Mouse (Mus musculus) embryonic fibroblast, embryonic 13.5 days (primary cell): ENCODE data around the gene Parn. TPM values are rescaled to one million over a fixed set of nuclear protein-coding genes. Genes with fewer than 3 reads are reported as not detected.

Experiments used
- H3K27ac ChIP-seq: 2 replicates; pipeline ENCODE4 v1.5.1; 2012; ENCODE audit warnings: low read length, control low read depth, inconsistent platforms; ENCODE audit not compliant: insufficient read depth
- H3K4me1 ChIP-seq: 2 replicates; pipeline ENCODE4 v1.6.1; 2011; ENCODE audit warnings: low read length; ENCODE audit not compliant: control insufficient read depth, insufficient read depth
- H3K4me3 ChIP-seq: 2 replicates; pipeline ENCODE4 v1.5.1; 2011; ENCODE audit warnings: mild to moderate bottlenecking, control low read depth, low read length; ENCODE audit not compliant: insufficient read depth
- CTCF ChIP-seq: IDR thresholded peaks from 2 replicates; pipeline ENCODE4 v1.5.1; 2011; ENCODE audit warnings: mild to moderate bottlenecking, control low read depth, low read length, moderate library complexity, borderline replicate concordance; ENCODE audit not compliant: insufficient read depth
- POLR2A ChIP-seq: IDR thresholded peaks from 2 replicates; pipeline ENCODE4 v1.6.1; 2011; ENCODE audit warnings: low read depth, mild to moderate bottlenecking, control low read depth, low read length, moderate library complexity
- polyA plus RNA-seq: library from polyadenylated mRNA; stranded (reverse); fragments of >200 nt; gene quantifications from 2 replicates; pipeline ENCODE4 v1.2.4, GENCODE M21; 2011; ENCODE audit warnings: low read depth; ENCODE audit not compliant: missing spikeins, insufficient read length

The Parn gene
- polyA plus RNA-seq, 1 experiment = 38.1 TPM

- Histone ChIP-seq H3K4me1 (no peaks in the 10 kb centered on the region), H3K4me3 (no peak overlapping the region), H3K27ac (no peak overlapping the region)
- TF ChIP-seq POLR2A (no peak), CTCF (no peak)
Observed at GRCm38 (mm10) chr16:13536404-13536803, 131.6 kb downstream of the Parn start.

- H3K27ac ChIP-seq = no peak overlapping the region
- H3K4me3 ChIP-seq = no peak overlapping the region
- H3K4me1 ChIP-seq = no peaks in the 10 kb centered on the region
- TF ChIP-seq POLR2A (no peak), CTCF (no peak)
Observed at GRCm38 (mm10) chr16:13535856-13536255, 132.1 kb downstream of the Parn start.

GRCm38 (mm10) chr16:13532840-13533239, 135.1 kb downstream of the Parn start:
- TF ChIP-seq POLR2A = no peak
- TF ChIP-seq CTCF = no peak
- H3K4me1 ChIP-seq = no peaks in the 10 kb centered on the region
- H3K27ac ChIP-seq = no peak overlapping the region
- H3K4me3 ChIP-seq = no peak overlapping the region

GRCm38 (mm10) chr16:13531279-13531678, 136.7 kb downstream of the Parn start:
- H3K4me3 ChIP-seq = no peak overlapping the region
- H3K27ac ChIP-seq = no peak overlapping the region
- TF ChIP-seq CTCF = 0 out of 2 replicates have a peak, but pooled peaks have one; percentile 10
- TF ChIP-seq POLR2A = no peak
- H3K4me1 ChIP-seq = no peaks in the 10 kb centered on the region

- H3K4me1 ChIP-seq = peaks cover 10% of the 10 kb centered on the region
- H3K27ac ChIP-seq = no peak overlapping the region
- TF ChIP-seq CTCF (no peak), POLR2A (no peak)
- no peak overlapping the region for H3K4me3 ChIP-seq
Observed at GRCm38 (mm10) chr16:13521359-13521758, 146.6 kb downstream of the Parn start.

- no peak for TF ChIP-seq CTCF
- TF ChIP-seq POLR2A = no peak
Observed at GRCm38 (mm10) chr16:13520301-13520700, 147.7 kb downstream of the Parn start.

GRCm38 (mm10) chr16:13516214-13516613, 151.8 kb downstream of the Parn start:
- no peak for TF ChIP-seq POLR2A
- no peak for TF ChIP-seq CTCF
- peaks cover 5% of the 10 kb centered on the region for H3K4me1 ChIP-seq
- no peak overlapping the region for H3K27ac ChIP-seq
- H3K4me3 ChIP-seq = no peak overlapping the region

More at GRCm38 (mm10) chr16:13520301-13520700, 147.7 kb downstream of the Parn start:
- Histone ChIP-seq H3K27ac (no peak overlapping the region), H3K4me1 (peaks cover 10% of the 10 kb centered on the region), H3K4me3 (no peak overlapping the region)

GRCm38 (mm10) chr16:13515524-13515923, 152.4 kb downstream of the Parn start:
- TF ChIP-seq CTCF = no peak
- no peak for TF ChIP-seq POLR2A
- H3K27ac ChIP-seq = no peak overlapping the region
- H3K4me3 ChIP-seq = no peak overlapping the region
- no peaks in the 10 kb centered on the region for H3K4me1 ChIP-seq

GRCm38 (mm10) chr16:13505055-13505454, 162.9 kb downstream of the Parn start:
- H3K4me1 ChIP-seq = no peaks in the 10 kb centered on the region
- TF ChIP-seq POLR2A = no peak
- no peak for TF ChIP-seq CTCF

GRCm38 (mm10) chr16:13504476-13504875, 163.5 kb downstream of the Parn start:
- H3K4me3 ChIP-seq = no peak overlapping the region
- H3K4me1 ChIP-seq = no peaks in the 10 kb centered on the region
- TF ChIP-seq POLR2A = no peak
- H3K27ac ChIP-seq = no peak overlapping the region

More at GRCm38 (mm10) chr16:13505055-13505454, 162.9 kb downstream of the Parn start:
- Histone ChIP-seq H3K27ac (peak overlapping the region; percentile 45), H3K4me3 (no peak overlapping the region)

GRCm38 (mm10) chr16:13498923-13499322, 169.0 kb downstream of the Parn start:
- Histone ChIP-seq H3K4me3 (no peak overlapping the region), H3K27ac (no peak overlapping the region), H3K4me1 (no peaks in the 10 kb centered on the region)
- TF ChIP-seq POLR2A (no peak), CTCF (no peak)
